In genomic region chr6:146628123-146628522, GRCm38 (mm10) we compare ENCODE assay signal across 22 mouse cellular contexts. TPM values are rescaled to one million over a fixed set of nuclear protein-coding genes. Genes with fewer than 3 reads are reported as not detected.
DNase-seq lines count a peak whose midpoint lies in the region; ATAC-seq and TF ChIP-seq lines count a peak whose summit lies in the region.
"Had no signal": no experiment of that assay in that cellular context is flagged by ENCODE, and none has a peak within 500 bp of the region (broad histone marks: within the 10 kb centered on the region; RNA-seq: fewer than 3 reads in every experiment).

No protein-coding gene starts in this region.

- no peak overlapping the region for H3K27ac ChIP-seq in hindbrain, embryonic 12.5 days
- H3K27ac ChIP-seq in hindbrain, embryonic 13.5 days: no peak overlapping the region
- 0 out of 2 replicates have a peak overlapping the region, but pooled peaks have one; percentile 18 for H3K27ac ChIP-seq in liver, embryonic 16.5 days (ENCODE audit: low read length)
- no peak overlapping the region for H3K27ac ChIP-seq in liver, embryonic 11.5 days (ENCODE audit: low read depth, low read length)
- H3K27ac ChIP-seq in midbrain, embryonic 14.5 days (replicated peaks; ENCODE audit: low read depth, low read length): no peak overlapping the region
- H3K27ac ChIP-seq: heart, embryonic 10.5 days; kidney, postnatal 0 days; limb, embryonic 15.5 days; lung, embryonic 15.5 days had no signal

- no peak for DNase-seq in liver, embryonic 11.5 days (ENCODE audit: low spot score)
- peak; percentile 36 for DNase-seq in brain, embryonic 14.5 days (ENCODE audit: low read depth)
- DNase-seq in midbrain, embryonic 14.5 days: peak; percentile 18
- no peak for DNase-seq in layer of hippocampus, adult 8-10 months (ENCODE audit: low spot score in 2 of 2)
- no peak for DNase-seq in embryo, embryonic 10.5 days (ENCODE audit: low spot score)
- DNase-seq: adrenal gland, postnatal 25 days; cerebellum, adult 11-12 months; cerebellum, postnatal 25 days; kidney, adult 18-20 months; layer of hippocampus, postnatal 36 days; lung, postnatal 4 days; right cerebral cortex, postnatal 14 days; spleen, adult 18-20 months; thymus, postnatal 36 days had no signal

- no peak overlapping the region for H3K9ac ChIP-seq in hindbrain, embryonic 12.5 days
- H3K9ac ChIP-seq in hindbrain, embryonic 13.5 days: no peak overlapping the region
- H3K9ac ChIP-seq in liver, embryonic 16.5 days (ENCODE audit: low read depth, low read length): no peak overlapping the region
- H3K9ac ChIP-seq in liver, embryonic 11.5 days (ENCODE audit: low read depth, low read length): no peak overlapping the region
- H3K9ac ChIP-seq in midbrain, embryonic 14.5 days (replicated peaks; ENCODE audit: low read length): no peak overlapping the region
- H3K9ac ChIP-seq: limb, embryonic 15.5 days; lung, embryonic 15.5 days had no signal

- no peak for TF ChIP-seq CTCF in brain, embryonic 14.5 days (IDR thresholded peaks at IDR 0.05; ENCODE audit: borderline replicate concordance, extremely low read depth, insufficient read depth, insufficient read length)

- H3K4me3 ChIP-seq in hindbrain, embryonic 12.5 days: no peak overlapping the region
- no peak overlapping the region for H3K4me3 ChIP-seq in hindbrain, embryonic 13.5 days
- no peak overlapping the region for H3K4me3 ChIP-seq in liver, embryonic 16.5 days (ENCODE audit: low read depth, low read length)
- no peak overlapping the region for H3K4me3 ChIP-seq in liver, embryonic 11.5 days (ENCODE audit: low read depth, low read length)
- H3K4me3 ChIP-seq in midbrain, embryonic 14.5 days (replicated peaks; ENCODE audit: low read depth, low read length): no peak overlapping the region
- H3K4me3 ChIP-seq: heart, embryonic 10.5 days; limb, embryonic 15.5 days; lung, embryonic 15.5 days had no signal

- H3K9me3 ChIP-seq in hindbrain, embryonic 12.5 days (replicated peaks): no peaks in the 10 kb centered on the region
- no peaks in the 10 kb centered on the region for H3K9me3 ChIP-seq in hindbrain, embryonic 13.5 days
- no peaks in the 10 kb centered on the region for H3K9me3 ChIP-seq in liver, embryonic 16.5 days (replicated peaks; ENCODE audit: control insufficient read depth, low read length)
- H3K9me3 ChIP-seq in liver, embryonic 11.5 days (ENCODE audit: control insufficient read depth, low read length): no peaks in the 10 kb centered on the region
- no peaks in the 10 kb centered on the region for H3K9me3 ChIP-seq in midbrain, embryonic 14.5 days (ENCODE audit: control insufficient read depth, low read length)
- H3K9me3 ChIP-seq: heart, embryonic 10.5 days; limb, embryonic 15.5 days; lung, embryonic 15.5 days had no signal

- TF ChIP-seq POLR2A in brain, embryonic 14.5 days (IDR thresholded peaks at IDR 0.05; ENCODE audit: borderline replicate concordance, extremely low read depth, insufficient read depth, insufficient read length, poor library complexity, severe bottlenecking): no peak

- H3K4me2 ChIP-seq in hindbrain, embryonic 12.5 days (replicated peaks): no peak overlapping the region
- H3K4me2 ChIP-seq in hindbrain, embryonic 13.5 days: no peak overlapping the region
- no peak overlapping the region for H3K4me2 ChIP-seq in liver, embryonic 16.5 days (ENCODE audit: low read depth, low read length)
- no peak overlapping the region for H3K4me2 ChIP-seq in liver, embryonic 11.5 days
- H3K4me2 ChIP-seq in midbrain, embryonic 14.5 days (ENCODE audit: low read length): no peak overlapping the region
- H3K4me2 ChIP-seq: limb, embryonic 15.5 days; lung, embryonic 15.5 days had no signal

- 59% methylated on average over 3 of the region's 3 CpGs for WGBS in hindbrain, embryonic 12.5 days
- no CpG with 5 or more reads among the region's 3 CpGs for WGBS in hindbrain, embryonic 13.5 days
- WGBS in liver, embryonic 16.5 days (ENCODE audit: insufficient replicate concordance): 69% methylated on average over 3 of the region's 3 CpGs
- WGBS in liver, embryonic 11.5 days: 84% methylated on average over 3 of the region's 3 CpGs
- WGBS in midbrain, embryonic 14.5 days: 53% methylated on average over 3 of the region's 3 CpGs

- H3K27me3 ChIP-seq in hindbrain, embryonic 12.5 days: no peaks in the 10 kb centered on the region
- H3K27me3 ChIP-seq in hindbrain, embryonic 13.5 days: no peaks in the 10 kb centered on the region
- no peaks in the 10 kb centered on the region for H3K27me3 ChIP-seq in liver, embryonic 16.5 days (ENCODE audit: control insufficient read depth, insufficient read depth, low read depth, low read length)
- no peaks in the 10 kb centered on the region for H3K27me3 ChIP-seq in liver, embryonic 11.5 days (replicated peaks; ENCODE audit: control insufficient read depth, insufficient read depth, low read length)
- no peaks in the 10 kb centered on the region for H3K27me3 ChIP-seq in midbrain, embryonic 14.5 days (ENCODE audit: control insufficient read depth, insufficient read depth, low read length)
- H3K27me3 ChIP-seq: limb, embryonic 15.5 days; lung, embryonic 15.5 days had no signal

- no peaks in the 10 kb centered on the region for H3K36me3 ChIP-seq in hindbrain, embryonic 12.5 days
- H3K36me3 ChIP-seq in hindbrain, embryonic 13.5 days: peaks cover 12% of the 10 kb centered on the region; the same call in 1 of the 2 replicates
- H3K36me3 ChIP-seq in liver, embryonic 16.5 days (ENCODE audit: control insufficient read depth, insufficient read depth): peaks cover 9% of the 10 kb centered on the region
- H3K36me3 ChIP-seq in liver, embryonic 11.5 days (ENCODE audit: control insufficient read depth, insufficient read depth, low read length): peaks cover 10% of the 10 kb centered on the region
- H3K36me3 ChIP-seq in midbrain, embryonic 14.5 days (ENCODE audit: control insufficient read depth, insufficient read depth, low read length): peaks cover 3% of the 10 kb centered on the region; the same call in 1 of the 2 replicates
- H3K36me3 ChIP-seq: lung, embryonic 15.5 days had no signal

- ATAC-seq in hindbrain, embryonic 12.5 days (ENCODE audit: low FRiP score): 0 out of 2 replicates have a peak, but pooled peaks have one; percentile 46
- no peak for ATAC-seq in hindbrain, embryonic 13.5 days (ENCODE audit: low FRiP score)
- ATAC-seq in liver, embryonic 16.5 days (ENCODE audit: low read depth): no peak
- ATAC-seq in liver, embryonic 11.5 days (replicated peaks; ENCODE audit: low FRiP score): no peak
- ATAC-seq in midbrain, embryonic 14.5 days (ENCODE audit: low FRiP score, low TSS enrichment): no peak
- ATAC-seq: CD4-positive, CD25-positive, alpha-beta regulatory T cell, adult 4 months had no signal

- H3K4me1 ChIP-seq in hindbrain, embryonic 12.5 days: peaks cover 2% of the 10 kb centered on the region
- peaks cover 13% of the 10 kb centered on the region for H3K4me1 ChIP-seq in hindbrain, embryonic 13.5 days (replicated peaks)
- H3K4me1 ChIP-seq in liver, embryonic 16.5 days (ENCODE audit: control insufficient read depth, low read depth, low read length): peaks cover 40% of the 10 kb centered on the region
- H3K4me1 ChIP-seq in liver, embryonic 11.5 days (replicated peaks; ENCODE audit: control insufficient read depth, insufficient read depth, low read length): peaks cover 29% of the 10 kb centered on the region
- 0 out of 2 replicates have a peak, but pooled peaks cover 2% of the 10 kb centered on the region for H3K4me1 ChIP-seq in midbrain, embryonic 14.5 days (ENCODE audit: control insufficient read depth, insufficient read depth, low read length)

RNA-seq across cellular contexts. Expression of gene Med21, which starts 14.2 kb away (rescaled TPM):
- 106 and 116 TPM in 2 replicates for polyA plus RNA-seq in hindbrain, embryonic 12.5 days (2016; fragmentation: Nextera tagmentation; extraction: Ambion mirVana)
- polyA plus RNA-seq in hindbrain, embryonic 13.5 days (2015; fragmentation: Nextera tagmentation; extraction: Ambion mirVana): 113 and 119 TPM in 2 replicates
- polyA plus RNA-seq in liver, embryonic 16.5 days (2015; fragmentation: Nextera tagmentation; extraction: Ambion mirVana): 51.9 and 61.2 TPM in 2 replicates
- 97.2 and 112 TPM in 2 replicates for polyA plus RNA-seq in liver, embryonic 11.5 days (2014; fragmentation: Nextera tagmentation; extraction: Ambion mirVana)
- polyA plus RNA-seq in brain, embryonic 14.5 days (2012; rRNA removed): 67.4 and 83.5 TPM in 2 replicates
- 103 and 105 TPM in 2 replicates for polyA plus RNA-seq in midbrain, embryonic 14.5 days (2014; fragmentation: Nextera tagmentation; extraction: Ambion mirVana)
- 10 to 100 TPM; 40.5 to 52.6 (median 45.3) TPM for total RNA-seq in layer of hippocampus, adult 8-10 months (2022)

RNA-seq across cellular contexts. Expression of gene Tm7sf3, which starts 14.5 kb away (rescaled TPM):
- polyA plus RNA-seq in hindbrain, embryonic 12.5 days (2016; fragmentation: Nextera tagmentation; extraction: Ambion mirVana): 28.2 and 32.4 TPM in 2 replicates
- polyA plus RNA-seq in hindbrain, embryonic 13.5 days (2015; fragmentation: Nextera tagmentation; extraction: Ambion mirVana): 29.8 and 30.1 TPM in 2 replicates
- polyA plus RNA-seq in liver, embryonic 16.5 days (2015; fragmentation: Nextera tagmentation; extraction: Ambion mirVana): 21.9 and 22.8 TPM in 2 replicates
- polyA plus RNA-seq in liver, embryonic 11.5 days (2014; fragmentation: Nextera tagmentation; extraction: Ambion mirVana): 47.7 and 57.1 TPM in 2 replicates
- polyA plus RNA-seq in brain, embryonic 14.5 days (2012; rRNA removed): 14.5 and 16.7 TPM in 2 replicates
- 23.9 and 31.6 TPM in 2 replicates for polyA plus RNA-seq in midbrain, embryonic 14.5 days (2014; fragmentation: Nextera tagmentation; extraction: Ambion mirVana)
- total RNA-seq in layer of hippocampus, adult 8-10 months (2022): 10 to 100 TPM; 37.8 to 44.7 (median 42.7) TPM

RNA-seq across cellular contexts. Expression of gene Ints13, which starts 50.5 kb away (rescaled TPM):
- 83.3 and 84.3 TPM in 2 replicates for polyA plus RNA-seq in hindbrain, embryonic 12.5 days (2016; fragmentation: Nextera tagmentation; extraction: Ambion mirVana)
- polyA plus RNA-seq in hindbrain, embryonic 13.5 days (2015; fragmentation: Nextera tagmentation; extraction: Ambion mirVana): 60.4 and 60.8 TPM in 2 replicates
- polyA plus RNA-seq in liver, embryonic 16.5 days (2015; fragmentation: Nextera tagmentation; extraction: Ambion mirVana): 30.1 and 30.7 TPM in 2 replicates
- 69.9 and 74.3 TPM in 2 replicates for polyA plus RNA-seq in liver, embryonic 11.5 days (2014; fragmentation: Nextera tagmentation; extraction: Ambion mirVana)
- polyA plus RNA-seq in brain, embryonic 14.5 days (2012; rRNA removed): 53.3 and 55.3 TPM in 2 replicates
- 37.9 and 53.9 TPM in 2 replicates for polyA plus RNA-seq in midbrain, embryonic 14.5 days (2014; fragmentation: Nextera tagmentation; extraction: Ambion mirVana)
- 10 to 100 TPM; 28.5 to 53.0 (median 44.8) TPM for total RNA-seq in layer of hippocampus, adult 8-10 months (2022)

RNA-seq across cellular contexts. Expression of gene Fgfr1op2, which starts 51.1 kb away (rescaled TPM):
- polyA plus RNA-seq in hindbrain, embryonic 12.5 days (2016; fragmentation: Nextera tagmentation; extraction: Ambion mirVana): 67.0 and 73.9 TPM in 2 replicates
- 48.7 and 53.1 TPM in 2 replicates for polyA plus RNA-seq in hindbrain, embryonic 13.5 days (2015; fragmentation: Nextera tagmentation; extraction: Ambion mirVana)
- polyA plus RNA-seq in liver, embryonic 16.5 days (2015; fragmentation: Nextera tagmentation; extraction: Ambion mirVana): 83.7 and 84.5 TPM in 2 replicates
- 126 TPM in 2 replicates for polyA plus RNA-seq in liver, embryonic 11.5 days (2014; fragmentation: Nextera tagmentation; extraction: Ambion mirVana)
- polyA plus RNA-seq in brain, embryonic 14.5 days (2012; rRNA removed): 33.0 and 33.9 TPM in 2 replicates
- 41.5 and 52.3 TPM in 2 replicates for polyA plus RNA-seq in midbrain, embryonic 14.5 days (2014; fragmentation: Nextera tagmentation; extraction: Ambion mirVana)
- total RNA-seq in layer of hippocampus, adult 8-10 months (2022): 100 to 1,000 TPM in 2 of 4 experiments, 10 to 100 TPM in 2; 88.9 to 122 (median 103) TPM

Comparison
In these comparisons a context has a peak if more than half of its experiments do, and no peak if none do; other contexts are left out.
1. DNase-seq: peak in brain, embryonic 14.5 days (single experiment) and midbrain, embryonic 14.5 days (single experiment); none in liver, embryonic 11.5 days (single experiment), layer of hippocampus, adult 8-10 months (0 of 2) and embryo, embryonic 10.5 days (single experiment).